Mouse (Mus musculus): ENCODE measurements around the gene Slc7a8. TPM values are rescaled to one million over a fixed set of nuclear protein-coding genes. Genes with fewer than 3 reads are reported as not detected.

Slc7a8 gene
- polyA plus RNA-seq, 1 experiment from 2014 or later, result 3.9 TPM

- no peak for ATAC-seq (ENCODE audit: low FRiP score)
- H3K36me3 ChIP-seq, result no peaks in the 10 kb centered on the region
- H3K27ac ChIP-seq, result no peak overlapping the region
- WGBS, result 92% methylated on average over 1 of the region's 1 CpGs
- no peaks in the 10 kb centered on the region for H3K9me3 ChIP-seq (replicated peaks)
- H3K4me3 ChIP-seq, result no peak overlapping the region
- H3K4me2 ChIP-seq (replicated peaks), result no peak overlapping the region
- no peaks in the 10 kb centered on the region for H3K4me1 ChIP-seq
- H3K27me3 ChIP-seq, result no peaks in the 10 kb centered on the region
- no peak overlapping the region for H3K9ac ChIP-seq
Observed at GRCm38 (mm10) chr14:54795901-54796300, 14.2 kb upstream of the Slc7a8 start.

GRCm38 (mm10) chr14:54793894-54794830, 12.4 kb upstream of the Slc7a8 start:
- Histone ChIP-seq H3K4me1 (no peaks in the 10 kb centered on the region), H3K27ac (no peak overlapping the region), H3K9me3 (replicated peaks) (no peaks in the 10 kb centered on the region), H3K4me3 (no peak overlapping the region), H3K9ac (no peak overlapping the region), H3K27me3 (no peaks in the 10 kb centered on the region), H3K4me2 (replicated peaks) (no peak overlapping the region), H3K36me3 (no peaks in the 10 kb centered on the region)
- ATAC-seq (ENCODE audit: low FRiP score), result no peak
- WGBS, result 84% methylated on average over 8 of the region's 8 CpGs

- Histone ChIP-seq H3K9ac (no peak overlapping the region), H3K4me3 (no peak overlapping the region), H3K27me3 (no peaks in the 10 kb centered on the region), H3K27ac (no peak overlapping the region), H3K4me1 (no peaks in the 10 kb centered on the region), H3K36me3 (no peaks in the 10 kb centered on the region), H3K9me3 (replicated peaks) (no peaks in the 10 kb centered on the region), H3K4me2 (replicated peaks) (no peak overlapping the region)
- 81% methylated on average over 1 of the region's 1 CpGs for whole genome bisulfite sequencing
- ATAC-seq (ENCODE audit: low FRiP score), result no peak
Observed at GRCm38 (mm10) chr14:54793351-54793750, 11.6 kb upstream of the Slc7a8 start.

GRCm38 (mm10) chr14:54792166-54792565, 10.4 kb upstream of the Slc7a8 start:
- no peak overlapping the region for H3K4me3 ChIP-seq
- H3K27ac ChIP-seq, result no peak overlapping the region
- no peaks in the 10 kb centered on the region for H3K36me3 ChIP-seq
- H3K4me1 ChIP-seq, result no peaks in the 10 kb centered on the region
- ATAC-seq (ENCODE audit: low FRiP score), result no peak
- no peak overlapping the region for H3K9ac ChIP-seq
- WGBS, result 78% methylated on average over 6 of the region's 6 CpGs
- no peaks in the 10 kb centered on the region for H3K27me3 ChIP-seq
- no peak overlapping the region for H3K4me2 ChIP-seq (replicated peaks)
- H3K9me3 ChIP-seq (replicated peaks), result no peaks in the 10 kb centered on the region

- Histone ChIP-seq H3K36me3 (no peaks in the 10 kb centered on the region), H3K4me3 (no peak overlapping the region), H3K27me3 (no peaks in the 10 kb centered on the region; the same call in 1 of the 2 replicates), H3K4me1 (no peaks in the 10 kb centered on the region), H3K9ac (no peak overlapping the region), H3K27ac (no peak overlapping the region), H3K9me3 (replicated peaks) (no peaks in the 10 kb centered on the region), H3K4me2 (replicated peaks) (no peak overlapping the region)
- WGBS, result 93% methylated on average over 5 of the region's 5 CpGs
- no peak for ATAC-seq (ENCODE audit: low FRiP score)
Observed at GRCm38 (mm10) chr14:54788231-54788630, 6.5 kb upstream of the Slc7a8 start.

- WGBS, result 51% methylated on average over 4 of the region's 4 CpGs
- no peak for ATAC-seq (ENCODE audit: low FRiP score)
Observed at GRCm38 (mm10) chr14:54787226-54787625, 5.5 kb upstream of the Slc7a8 start.

GRCm38 (mm10) chr14:54786489-54786888, 4.7 kb upstream of the Slc7a8 start:
- H3K9me3 ChIP-seq (replicated peaks), result no peaks in the 10 kb centered on the region
- no peaks in the 10 kb centered on the region for H3K36me3 ChIP-seq
- 72% methylated on average over 10 of the region's 10 CpGs for WGBS
- no peak for ATAC-seq (ENCODE audit: low FRiP score)
- no peak overlapping the region for H3K9ac ChIP-seq
- H3K4me1 ChIP-seq, result no peaks in the 10 kb centered on the region
- H3K27ac ChIP-seq, result no peak overlapping the region
- no peaks in the 10 kb centered on the region; the same call in none of the 2 replicates for H3K27me3 ChIP-seq
- no peak overlapping the region for H3K4me2 ChIP-seq (replicated peaks)
- no peak overlapping the region for H3K4me3 ChIP-seq

More at GRCm38 (mm10) chr14:54787226-54787625, 5.5 kb upstream of the Slc7a8 start:
- Histone ChIP-seq H3K9ac (no peak overlapping the region), H3K4me3 (no peak overlapping the region), H3K9me3 (replicated peaks) (no peaks in the 10 kb centered on the region), H3K27ac (no peak overlapping the region), H3K4me1 (no peaks in the 10 kb centered on the region), H3K27me3 (no peaks in the 10 kb centered on the region; the same call in none of the 2 replicates), H3K4me2 (replicated peaks) (no peak overlapping the region), H3K36me3 (no peaks in the 10 kb centered on the region)

- Histone ChIP-seq H3K27ac (no peak overlapping the region), H3K4me1 (peaks cover 3% of the 10 kb centered on the region), H3K4me2 (replicated peaks) (no peak overlapping the region), H3K27me3 (peaks cover under 1% of the 10 kb centered on the region), H3K4me3 (no peak overlapping the region), H3K36me3 (no peaks in the 10 kb centered on the region), H3K9me3 (replicated peaks) (no peaks in the 10 kb centered on the region), H3K9ac (no peak overlapping the region)
- no peak for ATAC-seq (ENCODE audit: low FRiP score)
- WGBS, result 52% methylated on average over 4 of the region's 4 CpGs
Observed at GRCm38 (mm10) chr14:54785898-54786297, 4.2 kb upstream of the Slc7a8 start.

GRCm38 (mm10) chr14:54782971-54783370, 1.2 kb upstream of the Slc7a8 start:
- 88% methylated on average over 6 of the region's 6 CpGs for WGBS
- Histone ChIP-seq H3K4me1 (peaks cover 6% of the 10 kb centered on the region), H3K4me2 (replicated peaks) (no peak overlapping the region), H3K9me3 (replicated peaks) (no peaks in the 10 kb centered on the region), H3K27me3 (peaks cover 19% of the 10 kb centered on the region), H3K36me3 (no peaks in the 10 kb centered on the region), H3K4me3 (no peak overlapping the region), H3K9ac (no peak overlapping the region), H3K27ac (no peak overlapping the region)
- ATAC-seq (ENCODE audit: low FRiP score), result no peak

GRCm38 (mm10) chr14:54780836-54781609, 723 bp downstream of the Slc7a8 start:
- Histone ChIP-seq H3K4me2 (replicated peaks) (peak overlapping the region; percentile 67), H3K9me3 (replicated peaks) (no peaks in the 10 kb centered on the region), H3K4me3 (peak overlapping the region; percentile 44), H3K36me3 (no peaks in the 10 kb centered on the region), H3K9ac (peak overlapping the region; percentile 56), H3K27me3 (peaks cover 19% of the 10 kb centered on the region), H3K27ac (no peak overlapping the region), H3K4me1 (peaks cover 6% of the 10 kb centered on the region)
- peak; percentile 81 for ATAC-seq (ENCODE audit: low FRiP score)
- 3% methylated on average over 35 of the region's 35 CpGs for WGBS

GRCm38 (mm10) chr14:54780084-54780483, 1.7 kb downstream of the Slc7a8 start:
- H3K27me3 ChIP-seq, result peaks cover 19% of the 10 kb centered on the region
- no peak overlapping the region for H3K4me2 ChIP-seq (replicated peaks)
- H3K27ac ChIP-seq, result no peak overlapping the region
- H3K4me3 ChIP-seq, result no peak overlapping the region
- no peak overlapping the region for H3K9ac ChIP-seq
- ATAC-seq (ENCODE audit: low FRiP score), result no peak
- H3K36me3 ChIP-seq, result no peaks in the 10 kb centered on the region
- peaks cover 6% of the 10 kb centered on the region for H3K4me1 ChIP-seq
- no peaks in the 10 kb centered on the region for H3K9me3 ChIP-seq (replicated peaks)
- 86% methylated on average over 9 of the region's 9 CpGs for WGBS

- Histone ChIP-seq H3K27me3 (peaks cover 19% of the 10 kb centered on the region), H3K4me2 (replicated peaks) (no peak overlapping the region), H3K9me3 (replicated peaks) (no peaks in the 10 kb centered on the region), H3K4me3 (no peak overlapping the region), H3K9ac (no peak overlapping the region), H3K27ac (no peak overlapping the region), H3K4me1 (peaks cover 6% of the 10 kb centered on the region), H3K36me3 (no peaks in the 10 kb centered on the region)
- no peak for ATAC-seq (ENCODE audit: low FRiP score)
- 82% methylated on average over 4 of the region's 4 CpGs for WGBS
Observed at GRCm38 (mm10) chr14:54777893-54778292, 3.9 kb downstream of the Slc7a8 start.

All from hindbrain, embryonic 12.5 days (tissue).